Mouse (Mus musculus) cortical plate, adult 2 months (tissue): Measurements from ENCODE around the gene Yaf2. TPM values are rescaled to one million over a fixed set of nuclear protein-coding genes. Genes with fewer than 3 reads are reported as not detected.
"Not testable (repeated sequence)": the region's sequence is repeated elsewhere in the genome, so short reads cannot be mapped to it uniquely, and the experiment has no call there.

Experiments used
- H3K27ac ChIP-seq: fragments of 200-500 bp; 2 replicates; pipeline ENCODE4 v1.5.1; 2012; ENCODE audit warnings: low read length, control low read depth, inconsistent platforms; ENCODE audit not compliant: insufficient read depth
- H3K4me1 ChIP-seq: fragments of 200-500 bp; 2 replicates; pipeline ENCODE4 v1.6.1; 2011; ENCODE audit warnings: low read length; ENCODE audit not compliant: control insufficient read depth, insufficient read depth
- H3K4me3 ChIP-seq: fragments of 200-500 bp; 2 replicates; pipeline ENCODE4 v1.5.1; 2011; ENCODE audit warnings: mild to moderate bottlenecking, low read length, control low read depth; ENCODE audit not compliant: insufficient read depth
- CTCF ChIP-seq: fragments of 200-500 bp; IDR thresholded peaks from 2 replicates; pipeline ENCODE4 v1.5.1; 2011; ENCODE audit warnings: mild to moderate bottlenecking, control low read depth, low read length; ENCODE audit not compliant: insufficient read depth; ENCODE audit errors: extremely low read depth
- POLR2A ChIP-seq: fragments of 200-500 bp; IDR thresholded peaks from 2 replicates; pipeline ENCODE4 v1.6.1; 2011; ENCODE audit warnings: mild to moderate bottlenecking, low read length, control low read depth; ENCODE audit not compliant: insufficient read depth; ENCODE audit errors: extremely low read depth
- polyA plus RNA-seq: library from polyadenylated mRNA; depleted of rRNA; stranded (reverse); fragments of >200 nt; gene quantifications from 2 replicates; pipeline ENCODE4 v1.2.3, GENCODE M21; 2012; rRNA removed

The Yaf2 gene
- polyA plus RNA-seq, 1 experiment, result 144 TPM

- Histone ChIP-seq H3K27ac (no peak overlapping the region), H3K4me3 (no peak overlapping the region), H3K4me1 (peaks cover 2% of the 10 kb centered on the region; the same call in 1 of the 2 replicates)
- no peak for TF ChIP-seq CTCF
- TF ChIP-seq POLR2A, result no peak
Observed at GRCm38 (mm10) chr15:93262274-93262673, 74.5 kb downstream of the Yaf2 start.

- no peak overlapping the region for H3K4me3 ChIP-seq
- no peak overlapping the region for H3K27ac ChIP-seq
- no peaks in the 10 kb centered on the region; the same call in 1 of the 2 replicates for H3K4me1 ChIP-seq
- TF ChIP-seq CTCF (no peak), POLR2A (no peak)
Observed at GRCm38 (mm10) chr15:93259933-93260332, 76.8 kb downstream of the Yaf2 start.

DNA sequence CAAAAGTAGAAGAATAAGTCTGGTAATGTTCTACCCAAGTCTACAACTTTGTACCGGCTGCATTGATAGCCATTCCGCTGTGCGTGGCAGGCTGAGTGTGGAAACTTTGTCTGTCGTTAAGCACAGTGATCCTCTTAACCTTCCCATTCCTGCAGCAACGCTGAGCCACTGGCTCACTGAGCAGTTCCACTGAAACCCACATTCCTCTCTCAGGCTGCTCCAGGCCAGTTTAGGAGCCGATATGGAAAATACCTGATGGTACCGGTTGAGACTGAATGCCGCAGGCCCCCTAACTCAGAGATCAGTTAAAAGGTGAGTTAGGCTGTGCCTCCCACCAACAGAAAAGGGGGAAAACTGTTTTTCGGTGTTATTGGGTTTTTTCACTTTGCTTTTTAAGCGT lies 81.4 kb downstream of the Yaf2 start:
- TF ChIP-seq CTCF (no peak), POLR2A (no peak)
- Histone ChIP-seq H3K4me3 (no peak overlapping the region), H3K4me1 (no peaks in the 10 kb centered on the region), H3K27ac (no peak overlapping the region)

DNA sequence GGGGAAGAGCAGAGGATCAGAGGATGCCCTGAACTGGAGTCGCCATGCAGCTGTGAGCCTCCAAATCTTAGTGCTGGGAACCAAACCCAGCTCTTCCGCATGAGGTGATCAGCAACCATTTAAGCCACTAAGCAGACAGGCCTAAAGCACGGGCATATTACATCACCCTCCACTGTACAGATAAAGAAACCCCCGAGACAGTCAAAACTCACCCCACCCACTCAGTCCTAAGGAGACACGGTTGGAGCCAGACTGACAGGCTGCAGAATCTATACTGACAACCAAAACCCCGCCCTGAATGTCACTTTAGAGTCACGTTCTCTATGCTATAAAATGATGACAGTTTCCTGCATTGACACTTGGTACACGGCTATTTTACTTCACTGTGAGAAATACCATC lies 83.6 kb downstream of the Yaf2 start:
- H3K4me1 ChIP-seq, result no peaks in the 10 kb centered on the region
- H3K27ac ChIP-seq, result no peak overlapping the region
- H3K4me3 ChIP-seq, result no peak overlapping the region
- no peak for TF ChIP-seq CTCF
- no peak for TF ChIP-seq POLR2A

- Histone ChIP-seq H3K4me3 (no peak overlapping the region), H3K27ac (no peak overlapping the region), H3K4me1 (no peaks in the 10 kb centered on the region)
- TF ChIP-seq POLR2A (no peak), CTCF (no peak)
Observed at GRCm38 (mm10) chr15:93252396-93252795, 84.3 kb downstream of the Yaf2 start.

GRCm38 (mm10) chr15:93251553-93252250 lies 85.0 kb downstream of the Yaf2 start:
- no peak overlapping the region for H3K4me3 ChIP-seq
- H3K4me1 ChIP-seq, result no peaks in the 10 kb centered on the region
- H3K27ac ChIP-seq, result no peak overlapping the region
- TF ChIP-seq POLR2A (no peak), CTCF (no peak)

DNA sequence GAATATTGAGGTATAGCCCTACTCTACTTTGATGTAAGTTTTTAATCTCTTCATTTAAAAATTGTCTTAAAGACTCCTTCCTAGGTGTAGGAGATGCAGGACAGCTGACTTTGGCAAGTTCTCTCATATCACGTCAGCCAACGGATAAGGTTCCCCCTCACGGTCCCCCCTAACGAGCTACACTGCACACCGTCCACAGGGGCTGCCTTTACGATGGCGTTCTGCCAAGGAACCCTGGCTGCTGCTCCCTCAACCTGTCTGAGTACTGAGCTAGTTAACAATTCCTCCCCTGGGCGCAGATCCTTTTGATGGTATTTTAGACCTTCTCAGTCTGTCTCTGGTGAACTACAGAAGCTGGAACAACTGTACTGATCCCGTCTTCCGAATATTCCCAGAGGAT lies 93.5 kb downstream of the Yaf2 start:
- no peak overlapping the region for H3K27ac ChIP-seq
- H3K4me1 ChIP-seq, result no peaks in the 10 kb centered on the region
- no peak overlapping the region for H3K4me3 ChIP-seq
- TF ChIP-seq POLR2A (no peak), CTCF (no peak)

DNA sequence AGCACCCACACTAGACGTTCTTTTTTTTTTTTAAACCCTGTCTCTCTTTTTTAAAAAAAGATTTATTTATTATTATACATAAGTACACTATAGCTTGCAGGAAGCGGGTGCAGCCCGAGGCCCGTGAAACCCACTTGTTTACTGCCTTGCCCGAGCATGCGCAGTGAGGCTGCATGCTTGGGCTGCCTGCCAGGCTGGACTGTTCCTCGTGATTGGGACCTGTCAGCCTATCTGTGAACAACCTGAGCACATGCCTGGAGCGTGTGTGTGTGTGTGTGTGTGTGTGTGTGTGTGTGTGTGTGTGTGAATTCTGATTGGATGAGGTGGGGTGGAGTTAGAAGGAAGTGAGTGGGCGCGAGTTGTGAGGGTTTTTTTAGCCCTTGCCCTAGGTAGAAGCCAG lies 100.3 kb downstream of the Yaf2 start:
- H3K4me3 ChIP-seq, H3K4me1 ChIP-seq, H3K27ac ChIP-seq: not testable (repeated sequence)

Other genes starting within 250 kb of the Yaf2 start
- gene Gxylt1, start 61.8 kb downstream of the Yaf2 start, polyA plus RNA-seq, result 7.2 and 8.0 TPM in 2 replicates
- 133 and 148 TPM in 2 replicates for gene Zcrb1, start 61.4 kb upstream of the Yaf2 start, polyA plus RNA-seq
- 21.5 and 23.0 TPM in 2 replicates for gene Pphln1, start 61.4 kb upstream of the Yaf2 start, polyA plus RNA-seq